Mouse (Mus musculus): ENCODE results near the gene Tnni1. TPM values are rescaled to one million over a fixed set of nuclear protein-coding genes. Genes with fewer than 3 reads are reported as not detected.

Tnni1 gene
- 2.6 and 3.1 TPM in 2 replicates for polyA plus RNA-seq (2012; rRNA removed)

- peak; percentile 34 for DNase-seq (ENCODE audit: low read depth)
- TF ChIP-seq CTCF (IDR thresholded peaks at IDR 0.05; ENCODE audit: borderline replicate concordance, extremely low read depth, insufficient read depth, insufficient read length) (no peak), POLR2A (IDR thresholded peaks at IDR 0.05; ENCODE audit: borderline replicate concordance, extremely low read depth, insufficient read depth, insufficient read length, poor library complexity, severe bottlenecking) (no peak)
Observed at GRCm38 (mm10) chr1:135778780-135779535, at the start of gene Tnni1. Tnni1 (plus strand) TSS chr1:135779434.

GRCm38 (mm10) chr1:135729821-135730220 is 49.4 kb upstream of the Tnni1 start:
- no peak for TF ChIP-seq CTCF (IDR thresholded peaks at IDR 0.05; ENCODE audit: borderline replicate concordance, extremely low read depth, insufficient read depth, insufficient read length)
- TF ChIP-seq POLR2A (IDR thresholded peaks at IDR 0.05; ENCODE audit: borderline replicate concordance, extremely low read depth, insufficient read depth, insufficient read length, poor library complexity, severe bottlenecking), result no peak
- DNase-seq (ENCODE audit: low read depth), result no peak

- TF ChIP-seq CTCF (IDR thresholded peaks at IDR 0.05; ENCODE audit: borderline replicate concordance, extremely low read depth, insufficient read depth, insufficient read length) (no peak), POLR2A (IDR thresholded peaks at IDR 0.05; ENCODE audit: borderline replicate concordance, extremely low read depth, insufficient read depth, insufficient read length, poor library complexity, severe bottlenecking) (no peak)
- DNase-seq (ENCODE audit: low read depth), result no peak
Observed at GRCm38 (mm10) chr1:135730296-135730695, 48.9 kb upstream of the Tnni1 start.

GRCm38 (mm10) chr1:135731393-135731792 is 47.8 kb upstream of the Tnni1 start:
- DNase-seq (ENCODE audit: low read depth), result no peak
- TF ChIP-seq POLR2A (IDR thresholded peaks at IDR 0.05; ENCODE audit: borderline replicate concordance, extremely low read depth, insufficient read depth, insufficient read length, poor library complexity, severe bottlenecking), result no peak
- TF ChIP-seq CTCF (IDR thresholded peaks at IDR 0.05; ENCODE audit: borderline replicate concordance, extremely low read depth, insufficient read depth, insufficient read length), result no peak

- no peak for TF ChIP-seq POLR2A (IDR thresholded peaks at IDR 0.05; ENCODE audit: borderline replicate concordance, extremely low read depth, insufficient read depth, insufficient read length, poor library complexity, severe bottlenecking)
- no peak for TF ChIP-seq CTCF (IDR thresholded peaks at IDR 0.05; ENCODE audit: borderline replicate concordance, extremely low read depth, insufficient read depth, insufficient read length)
- peak; percentile 83 for DNase-seq (ENCODE audit: low read depth)
Observed at GRCm38 (mm10) chr1:135731897-135732684, 47.1 kb upstream of the Tnni1 start.

- peak; percentile 81 for DNase-seq (ENCODE audit: low read depth)
- no peak for TF ChIP-seq CTCF (IDR thresholded peaks at IDR 0.05; ENCODE audit: borderline replicate concordance, extremely low read depth, insufficient read depth, insufficient read length)
- TF ChIP-seq POLR2A (IDR thresholded peaks at IDR 0.05; ENCODE audit: borderline replicate concordance, extremely low read depth, insufficient read depth, insufficient read length, poor library complexity, severe bottlenecking), result no peak
Observed at GRCm38 (mm10) chr1:135734225-135734937, 44.9 kb upstream of the Tnni1 start.

GRCm38 (mm10) chr1:135735460-135735859 is 43.8 kb upstream of the Tnni1 start:
- DNase-seq (ENCODE audit: low read depth), result no peak
- TF ChIP-seq CTCF (IDR thresholded peaks at IDR 0.05; ENCODE audit: borderline replicate concordance, extremely low read depth, insufficient read depth, insufficient read length) (no peak), POLR2A (IDR thresholded peaks at IDR 0.05; ENCODE audit: borderline replicate concordance, extremely low read depth, insufficient read depth, insufficient read length, poor library complexity, severe bottlenecking) (no peak)

GRCm38 (mm10) chr1:135744987-135745386 is 34.2 kb upstream of the Tnni1 start:
- no peak for DNase-seq (ENCODE audit: low read depth)
- TF ChIP-seq CTCF (IDR thresholded peaks at IDR 0.05; ENCODE audit: borderline replicate concordance, extremely low read depth, insufficient read depth, insufficient read length) (no peak), POLR2A (IDR thresholded peaks at IDR 0.05; ENCODE audit: borderline replicate concordance, extremely low read depth, insufficient read depth, insufficient read length, poor library complexity, severe bottlenecking) (no peak)

- DNase-seq (ENCODE audit: low read depth), result no peak
- no peak for TF ChIP-seq CTCF (IDR thresholded peaks at IDR 0.05; ENCODE audit: borderline replicate concordance, extremely low read depth, insufficient read depth, insufficient read length)
- TF ChIP-seq POLR2A (IDR thresholded peaks at IDR 0.05; ENCODE audit: borderline replicate concordance, extremely low read depth, insufficient read depth, insufficient read length, poor library complexity, severe bottlenecking), result no peak
Observed at GRCm38 (mm10) chr1:135746248-135746647, 33.0 kb upstream of the Tnni1 start.

- peak; percentile 97 for TF ChIP-seq CTCF (IDR thresholded peaks at IDR 0.05; ENCODE audit: borderline replicate concordance, extremely low read depth, insufficient read depth, insufficient read length)
- no peak for TF ChIP-seq POLR2A (IDR thresholded peaks at IDR 0.05; ENCODE audit: borderline replicate concordance, extremely low read depth, insufficient read depth, insufficient read length, poor library complexity, severe bottlenecking)
- DNase-seq (ENCODE audit: low read depth), result peak; percentile 96
Observed at GRCm38 (mm10) chr1:135752737-135753348, 26.4 kb upstream of the Tnni1 start.

GRCm38 (mm10) chr1:135755287-135755686 is 23.9 kb upstream of the Tnni1 start:
- TF ChIP-seq POLR2A (IDR thresholded peaks at IDR 0.05; ENCODE audit: borderline replicate concordance, extremely low read depth, insufficient read depth, insufficient read length, poor library complexity, severe bottlenecking) (no peak), CTCF (IDR thresholded peaks at IDR 0.05; ENCODE audit: borderline replicate concordance, extremely low read depth, insufficient read depth, insufficient read length) (no peak)
- DNase-seq (ENCODE audit: low read depth), result no peak

Data from brain, embryonic 14.5 days (tissue).